Mouse (Mus musculus): ENCODE data around the gene Iqgap1.

DNA sequence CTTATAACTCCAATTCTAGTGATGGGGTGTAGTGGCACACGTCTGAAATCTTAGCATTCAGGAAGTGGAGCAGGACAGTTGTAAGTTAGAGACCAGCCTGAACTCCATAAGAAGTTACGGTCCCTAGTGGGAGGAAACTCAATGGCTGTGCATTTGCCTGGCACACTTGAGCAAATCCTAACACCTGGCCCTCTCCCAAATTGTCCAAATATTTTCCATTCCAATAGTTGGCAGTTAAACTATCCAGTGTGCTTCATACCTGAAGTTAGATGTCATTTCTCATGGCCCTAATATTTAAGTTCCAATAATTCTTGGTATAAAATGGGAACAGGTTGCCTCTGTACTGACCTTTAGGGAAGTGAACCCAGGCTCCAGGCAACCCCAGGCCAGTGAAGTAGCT lies 42.9 kb upstream of the Iqgap1 start:
- TF ChIP-seq CTCF (conservative IDR thresholded peaks at IDR 0.05; ENCODE audit: insufficient read depth, insufficient read length, low read depth, low read length) = no peak
- no peak for TF ChIP-seq POLR2A (IDR thresholded peaks at IDR 0.05; ENCODE audit: low read depth, low read length)
